Mouse (Mus musculus) CH12.LX (cell line): ENCODE results near the gene Wdr95. TPM values are rescaled to one million over a fixed set of nuclear protein-coding genes. Genes with fewer than 3 reads are reported as not detected.

ENCODE experiments used
- DNase-seq: peaks from one replicate; pipeline ENCODE4 v3.0.0-alpha.2; 2013; ENCODE audit errors: extremely low read depth
- H3K27ac ChIP-seq: 2 replicates; pipeline ENCODE4 v1.5.1; 2012; ENCODE audit warnings: low read depth, mild to moderate bottlenecking, control low read depth, moderate library complexity; ENCODE audit not compliant: insufficient read depth
- H3K27me3 ChIP-seq: replicated peaks from 2 replicates; pipeline ENCODE3; 2012; ENCODE audit warnings: inconsistent platforms
- H3K36me3 ChIP-seq, 2 experiments: replicated peaks in 1 of 2; 2 replicates each; pipeline versions ENCODE3 to v1.6.1; 2012; ENCODE audit warnings: inconsistent platforms in 1 of 2, low read length in 1 of 2, mild to moderate bottlenecking in 1 of 2, mixed read lengths in 1 of 2, moderate library complexity in 1 of 2; ENCODE audit not compliant: control insufficient read depth in 1 of 2, insufficient read depth in 1 of 2
- H3K4me1 ChIP-seq, 2 experiments: 2 replicates each; pipeline ENCODE4 v1.6.1; 2012; ENCODE audit warnings: inconsistent platforms in 1 of 2, moderate library complexity in 1 of 2; ENCODE audit not compliant: insufficient read depth in 2 of 2, control insufficient read depth in 1 of 2
- H3K4me2 ChIP-seq: 2 replicates; pipeline ENCODE4 v1.6.1; 2012; ENCODE audit warnings: low read depth, mild to moderate bottlenecking, control low read depth; ENCODE audit not compliant: poor library complexity, insufficient read depth, severe bottlenecking
- H3K4me3 ChIP-seq, 3 experiments: fragments of 150-350 bp in 1 of 3; sonication (generic) in 1 of 3; replicated peaks in 1 of 3; 2 replicates each; pipeline versions ENCODE3 to v1.5.1; 2011 to 2012; ENCODE audit warnings: low read depth in 2 of 3, low read length in 2 of 3, mild to moderate bottlenecking in 2 of 3, moderate library complexity in 2 of 3, control low read depth in 1 of 3, improper control_type of control experiment in 1 of 3, inconsistent platforms in 1 of 3, mixed read lengths in 1 of 3; ENCODE audit not compliant: poor library complexity in 1 of 3
- H3K79me2 ChIP-seq: replicated peaks from 2 replicates; pipeline ENCODE4 v1.6.1; 2012; ENCODE audit warnings: mild to moderate bottlenecking, moderate library complexity; ENCODE audit not compliant: control insufficient read depth, poor library complexity, insufficient read depth, severe bottlenecking; ENCODE audit errors: extremely low read depth
- H3K9ac ChIP-seq: 2 replicates; pipeline ENCODE4 v1.6.1; 2012; ENCODE audit warnings: low read depth, mild to moderate bottlenecking, control low read depth, moderate library complexity; ENCODE audit not compliant: insufficient read depth
- H3K9me3 ChIP-seq: replicated peaks from 2 replicates; pipeline ENCODE3; 2012; ENCODE audit warnings: low read length, inconsistent platforms, mixed read lengths
- BHLHE40 ChIP-seq: IDR thresholded peaks from 2 replicates; pipeline ENCODE4 v1.6.1; 2011; ENCODE audit warnings: mild to moderate bottlenecking, low read depth, low read length, improper control_type of control experiment
- CHD1 ChIP-seq: IDR thresholded peaks from 2 replicates; pipeline ENCODE4 v1.6.1; 2012; ENCODE audit warnings: low read depth, low read length, improper control_type of control experiment, inconsistent platforms
- CTCF ChIP-seq, 2 experiments: IDR thresholded peaks in 1 of 2; conservative IDR thresholded peaks in 1 of 2; 2 replicates each; pipeline ENCODE4 v1.5.1; 2011 to 2012; ENCODE audit warnings: low read depth in 2 of 2, low read length in 2 of 2, improper control_type of control experiment in 1 of 2, inconsistent platforms in 1 of 2, mild to moderate bottlenecking in 1 of 2, moderate library complexity in 1 of 2
- E2F4 ChIP-seq: IDR thresholded peaks from 2 replicates; pipeline ENCODE4 v1.6.1; 2011; ENCODE audit warnings: low read depth, low read length, improper control_type of control experiment; ENCODE audit not compliant: insufficient replicate concordance
- ETS1 ChIP-seq: conservative IDR thresholded peaks from 2 replicates; pipeline ENCODE4 v1.6.1; 2012; ENCODE audit warnings: low read depth, mild to moderate bottlenecking, inconsistent platforms, low read length, improper control_type of control experiment, moderate library complexity
- GABPA ChIP-seq: IDR thresholded peaks from 2 replicates; pipeline ENCODE4 v1.6.1; 2012; ENCODE audit warnings: low read depth, low read length, improper control_type of control experiment, inconsistent platforms; ENCODE audit not compliant: insufficient replicate concordance
- IRF4 ChIP-seq: IDR thresholded peaks from 2 replicates; pipeline ENCODE4 v1.6.1; 2014; ENCODE audit warnings: low read depth, mild to moderate bottlenecking, inconsistent platforms, low read length, improper control_type of control experiment
- JUN ChIP-seq: IDR thresholded peaks from 2 replicates; pipeline ENCODE4 v1.6.1; 2011; ENCODE audit warnings: low read depth, mild to moderate bottlenecking, low read length, improper control_type of control experiment, moderate library complexity; ENCODE audit not compliant: insufficient read depth
- KAT2A ChIP-seq: IDR thresholded peaks from 2 replicates; pipeline ENCODE4 v1.6.1; 2012; ENCODE audit warnings: low read length, improper control_type of control experiment, inconsistent platforms; ENCODE audit not compliant: insufficient replicate concordance
- MAFK ChIP-seq: IDR thresholded peaks from 2 replicates; pipeline ENCODE4 v1.6.1; 2011; ENCODE audit warnings: low read length, improper control_type of control experiment; ENCODE audit not compliant: insufficient replicate concordance
- MAZ ChIP-seq: IDR thresholded peaks from 2 replicates; pipeline ENCODE4 v1.6.1; 2012; ENCODE audit warnings: low read depth, mild to moderate bottlenecking, inconsistent platforms, low read length, improper control_type of control experiment, moderate library complexity
- MEF2A ChIP-seq: IDR thresholded peaks from 2 replicates; pipeline ENCODE4 v1.6.1; 2014; ENCODE audit warnings: low read depth, mild to moderate bottlenecking, inconsistent platforms, low read length, improper control_type of control experiment, borderline replicate concordance
- PAX5 ChIP-seq: IDR thresholded peaks from 2 replicates; pipeline ENCODE4 v1.6.1; 2012; ENCODE audit warnings: low read length, inconsistent platforms, mixed read lengths
- SIN3A ChIP-seq: IDR thresholded peaks from 2 replicates; pipeline ENCODE4 v1.6.1; 2012; ENCODE audit warnings: low read length, improper control_type of control experiment, inconsistent platforms
- SMC3 ChIP-seq: IDR thresholded peaks from 2 replicates; pipeline ENCODE4 v1.6.1; 2011; ENCODE audit warnings: low read depth, low read length, improper control_type of control experiment
- TBP ChIP-seq: conservative IDR thresholded peaks from 2 replicates; pipeline ENCODE4 v1.6.1; 2011; ENCODE audit warnings: low read depth, low read length, improper control_type of control experiment
- ZMIZ1 ChIP-seq: IDR thresholded peaks from 2 replicates; pipeline ENCODE4 v1.6.1; 2012; ENCODE audit warnings: low read depth, mild to moderate bottlenecking, inconsistent platforms, low read length, improper control_type of control experiment
- dilution Hi-C: fragments of 300-500 bp; cut with MboI; formaldehyde crosslinking; loops from 2 replicates; pipeline ENCODE4 v1.14.3; 2020; ENCODE audit warnings: low sequenced_read_pairs; ENCODE audit not compliant: extremely low pct_unique_long_range_greater_than_20kb, extremely low pct_ligation_motif_present
- in situ Hi-C: fragments of 300-500 bp; cut with MboI; formaldehyde crosslinking; loops from 3 replicates; pipeline ENCODE4 v1.14.3; 2019; ENCODE audit warnings: low sequenced_read_pairs, low pct_ligation_motif_present, low pct_unique_long_range_greater_than_20kb, mixed read lengths
- polyA plus RNA-seq: library from polyadenylated mRNA; unstranded; fragments of >175 nt; gene quantifications from 2 replicates; pipeline ENCODE4 v1.2.1, GENCODE M21; 2012; ENCODE audit warnings: low read depth; ENCODE audit not compliant: insufficient read length
- total RNA-seq, 2 experiments: library from RNA; depleted of rRNA; stranded (reverse); fragments of 300-350 nt in 1 of 2; fragments of >200 nt in 1 of 2; gene quantifications; 2 replicates each; pipeline ENCODE4 v1.2.3; 2012 to 2014

Gene Wdr95
- total and polyA plus RNA-seq, 3 experiments: not detected

DNA sequence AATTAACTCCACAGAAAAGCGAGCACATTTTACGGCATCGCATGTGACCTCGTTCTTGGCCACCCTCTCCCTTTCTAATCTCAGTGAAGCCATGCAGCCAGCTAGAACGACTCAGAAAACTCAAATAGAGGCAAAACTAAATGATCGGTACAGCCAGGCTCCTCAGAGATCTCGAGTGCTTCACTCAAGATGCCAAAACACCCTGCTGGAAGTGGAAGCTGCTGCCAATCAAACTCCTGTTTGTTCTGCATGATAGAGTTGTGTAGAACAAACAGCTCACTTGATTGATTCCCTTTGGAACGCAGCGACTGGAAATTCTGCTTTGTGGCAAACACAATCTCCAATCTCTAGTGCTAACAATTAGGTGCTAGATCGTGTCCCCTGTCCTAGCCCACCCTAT, 48.5 kb downstream of the Wdr95 start:
- no peak overlapping the region for H3K9ac ChIP-seq
- DNase-seq: no peak
- no peak overlapping the region for H3K4me2 ChIP-seq
- no peak overlapping the region for H3K27ac ChIP-seq
- in situ Hi-C loops (no loop called here), dilution Hi-C loops (no loop called here)
- no peaks in the 10 kb centered on the region for H3K79me2 ChIP-seq
- TF ChIP-seq MAFK: no peak
- TF ChIP-seq CHD1: no peak
- no peak for TF ChIP-seq MAZ
- TF ChIP-seq BHLHE40: no peak
- no peaks in the 10 kb centered on the region for H3K27me3 ChIP-seq
- no peaks in the 10 kb centered on the region for H3K4me1 ChIP-seq
- H3K4me3 ChIP-seq: no peak overlapping the region
- no peaks in the 10 kb centered on the region for H3K36me3 ChIP-seq
- no peaks in the 10 kb centered on the region for H3K9me3 ChIP-seq

DNA sequence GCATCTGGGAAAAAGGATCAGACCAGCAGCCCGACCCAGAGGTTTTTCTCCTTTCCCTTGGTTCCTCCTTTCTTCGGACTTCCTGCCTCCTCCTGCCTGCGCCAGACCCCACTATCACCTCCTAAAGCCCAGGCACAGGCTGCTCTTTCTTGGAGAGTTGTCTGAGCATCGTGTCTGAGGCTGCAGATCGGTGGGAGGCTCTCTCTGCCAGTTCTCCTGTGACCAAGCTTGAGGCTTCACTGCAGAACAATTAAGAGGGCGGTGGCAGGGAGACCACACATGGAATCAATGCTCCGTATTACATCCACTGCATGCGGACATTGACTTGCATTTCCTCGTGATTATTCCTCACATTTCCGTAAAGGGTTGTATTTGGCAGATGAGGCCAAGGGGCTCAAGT, 49.0 kb downstream of the Wdr95 start:
- Histone ChIP-seq H3K4me3 (no peak overlapping the region), H3K27me3 (no peaks in the 10 kb centered on the region), H3K27ac (no peak overlapping the region), H3K9ac (no peak overlapping the region), H3K4me1 (no peaks in the 10 kb centered on the region), H3K79me2 (no peaks in the 10 kb centered on the region), H3K9me3 (no peaks in the 10 kb centered on the region), H3K4me2 (no peak overlapping the region), H3K36me3 (no peaks in the 10 kb centered on the region)
- in situ Hi-C loops (no loop called here), dilution Hi-C loops (no loop called here)
- no peak for TF ChIP-seq IRF4
- TF ChIP-seq CTCF (conservative IDR thresholded peaks at IDR 0.05 in 1 of 2, IDR thresholded peaks at IDR 0.05 in 1 of 2; ENCODE audit: low read depth in 2 of 2, low read length in 2 of 2): no peak
- TF ChIP-seq ZMIZ1: no peak
- TF ChIP-seq KAT2A: no peak
- no peak for TF ChIP-seq CHD1
- TF ChIP-seq PAX5: no peak
- no peak for TF ChIP-seq GABPA
- no peak for TF ChIP-seq SIN3A
- no peak for TF ChIP-seq SMC3
- TF ChIP-seq MAFK: no peak
- no peak for DNase-seq

DNA sequence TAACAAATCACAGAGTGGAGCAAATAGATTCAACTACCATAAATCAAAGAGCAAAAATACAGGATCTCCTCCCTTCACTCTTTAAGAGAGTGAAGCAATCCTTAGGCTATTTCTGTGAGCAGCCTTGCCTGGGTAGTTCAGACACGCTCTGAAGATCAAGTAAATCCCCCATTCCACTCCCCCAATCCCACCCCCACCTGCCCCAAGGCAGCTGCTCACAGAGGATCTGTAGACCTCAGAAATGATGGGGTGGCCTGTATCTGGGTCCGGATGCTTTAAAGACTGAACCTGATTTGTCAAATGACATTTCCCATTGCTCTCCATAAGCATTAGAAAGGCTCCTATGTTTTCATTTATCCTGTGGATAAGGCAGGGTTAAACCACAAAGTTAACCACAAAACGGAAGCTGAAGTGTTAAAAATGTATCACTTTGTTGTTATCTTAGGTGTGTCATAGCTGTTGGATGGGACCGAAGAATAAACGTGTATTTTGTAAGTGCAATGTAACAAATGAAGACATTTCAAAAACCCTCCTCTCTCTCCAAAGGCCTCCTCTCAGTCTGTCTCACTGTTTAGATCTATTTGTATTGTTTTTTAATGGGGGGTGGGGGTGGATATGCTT, 54.3 kb downstream of the Wdr95 start:
- dilution Hi-C loops (no loop called here), in situ Hi-C loops (no loop called here)
- H3K27me3 ChIP-seq: no peaks in the 10 kb centered on the region
- no peaks in the 10 kb centered on the region for H3K79me2 ChIP-seq
- H3K4me1 ChIP-seq: peaks cover 0 to 3% of the 10 kb centered on the region in 2 experiments; a peak in 1 of 4 replicates
- no peak overlapping the region for H3K9ac ChIP-seq
- H3K36me3 ChIP-seq: no peaks in the 10 kb centered on the region
- H3K27ac ChIP-seq: no peak overlapping the region
- no peak overlapping the region for H3K4me3 ChIP-seq
- no peak for TF ChIP-seq ETS1
- TF ChIP-seq MEF2A: no peak
- TF ChIP-seq PAX5: no peak
- no peak for TF ChIP-seq SMC3
- TF ChIP-seq MAZ: no peak
- TF ChIP-seq TBP: no peak
- no peak for TF ChIP-seq E2F4
- TF ChIP-seq JUN: no peak
- no peak for TF ChIP-seq KAT2A
- H3K9me3 ChIP-seq: no peaks in the 10 kb centered on the region
- no peak for DNase-seq
- no peak overlapping the region for H3K4me2 ChIP-seq
